Mouse (Mus musculus): ENCODE measurements around the gene Lrrfip2. TPM values are rescaled to one million over a fixed set of nuclear protein-coding genes. Genes with fewer than 3 reads are reported as not detected.

Gene Lrrfip2
- polyA plus RNA-seq, 1 experiment from 2014 or later, result 42.3 TPM

DNA sequence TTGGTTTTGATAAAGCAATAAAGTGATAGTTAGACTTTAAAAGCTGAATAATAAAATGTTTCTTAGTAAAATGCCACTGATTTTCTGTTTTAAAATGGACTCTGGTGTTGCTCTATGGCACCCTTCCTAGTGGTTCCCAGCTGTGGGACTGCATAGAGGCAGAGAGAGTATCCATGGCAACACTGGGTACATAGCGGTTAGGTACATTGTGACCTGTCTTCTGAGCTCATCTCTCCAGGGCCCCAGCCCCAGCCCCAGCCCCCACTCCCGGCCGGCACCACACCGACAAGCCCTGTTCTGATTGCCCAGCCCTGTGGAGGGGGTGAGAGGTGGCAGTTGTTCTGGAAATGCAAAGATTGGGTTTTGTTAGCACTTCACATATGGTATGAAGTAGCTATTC is 67.5 kb downstream of the Lrrfip2 start:
- Histone ChIP-seq H3K4me3 (no peak overlapping the region), H3K4me1 (replicated peaks) (peaks cover 26% of the 10 kb centered on the region), H3K27ac (0 out of 2 replicates have a peak overlapping the region, but pooled peaks have one; percentile 5), H3K27me3 (no peaks in the 10 kb centered on the region), H3K9ac (no peak overlapping the region), H3K36me3 (peaks cover 15% of the 10 kb centered on the region), H3K9me3 (no peaks in the 10 kb centered on the region), H3K4me2 (no peak overlapping the region)
- peak; percentile 69 for ATAC-seq (ENCODE audit: low FRiP score)
- 21% methylated on average over 4 of the region's 4 CpGs for WGBS

GRCm38 (mm10) chr9:111186861-111187260 is 69.5 kb downstream of the Lrrfip2 start:
- H3K4me1 ChIP-seq (replicated peaks), result peaks cover 26% of the 10 kb centered on the region
- 75% methylated on average over 6 of the region's 6 CpGs for WGBS

DNA sequence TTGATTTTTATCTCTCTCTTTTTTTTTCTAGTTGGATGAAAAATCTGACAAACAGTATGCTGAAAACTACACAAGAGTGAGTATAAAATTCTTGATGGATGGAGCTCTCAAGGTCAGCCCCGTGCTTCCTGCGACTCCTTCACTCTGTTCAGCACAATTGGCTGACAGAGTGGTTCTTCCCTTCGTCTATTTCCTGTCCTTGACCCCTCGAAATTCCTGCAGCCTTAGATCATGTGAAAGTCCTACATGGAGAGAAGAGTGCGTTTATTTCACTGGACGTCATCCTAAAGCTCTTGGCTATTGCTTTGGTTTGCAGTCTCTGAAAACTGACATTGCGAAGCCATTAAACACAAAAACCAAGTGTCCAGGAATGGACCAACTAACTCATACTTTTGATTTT is 71.3 kb downstream of the Lrrfip2 start:
- 88% methylated on average over 7 of the region's 7 CpGs for WGBS

More at GRCm38 (mm10) chr9:111186861-111187260, 69.5 kb downstream of the Lrrfip2 start:
- ATAC-seq (ENCODE audit: low FRiP score), result no peak
- Histone ChIP-seq H3K4me3 (no peak overlapping the region), H3K27ac (no peak overlapping the region), H3K9me3 (no peaks in the 10 kb centered on the region), H3K36me3 (peaks cover 23% of the 10 kb centered on the region), H3K4me2 (no peak overlapping the region), H3K9ac (no peak overlapping the region), H3K27me3 (no peaks in the 10 kb centered on the region)

GRCm38 (mm10) chr9:111193211-111193610 is 75.8 kb downstream of the Lrrfip2 start:
- H3K4me3 ChIP-seq, result no peak overlapping the region
- no peak for ATAC-seq (ENCODE audit: low FRiP score)
- H3K27me3 ChIP-seq, result no peaks in the 10 kb centered on the region
- H3K9ac ChIP-seq, result no peak overlapping the region
- H3K36me3 ChIP-seq, result peaks cover 30% of the 10 kb centered on the region
- WGBS, result 97% methylated on average over 2 of the region's 2 CpGs
- no peaks in the 10 kb centered on the region for H3K9me3 ChIP-seq
- no peak overlapping the region for H3K4me2 ChIP-seq
- no peaks in the 10 kb centered on the region for H3K4me1 ChIP-seq (replicated peaks)
- no peak overlapping the region for H3K27ac ChIP-seq

More for the DNA sequence above, 71.3 kb downstream of the Lrrfip2 start:
- H3K27me3 ChIP-seq, result no peaks in the 10 kb centered on the region
- peaks cover 30% of the 10 kb centered on the region for H3K36me3 ChIP-seq
- H3K9ac ChIP-seq, result no peak overlapping the region
- H3K9me3 ChIP-seq, result no peaks in the 10 kb centered on the region
- H3K4me1 ChIP-seq (replicated peaks), result peaks cover 16% of the 10 kb centered on the region
- ATAC-seq (ENCODE audit: low FRiP score), result no peak
- H3K27ac ChIP-seq, result no peak overlapping the region
- H3K4me2 ChIP-seq, result no peak overlapping the region
- no peak overlapping the region for H3K4me3 ChIP-seq

- Histone ChIP-seq H3K4me2 (no peak overlapping the region), H3K9me3 (no peaks in the 10 kb centered on the region), H3K4me3 (no peak overlapping the region), H3K36me3 (peaks cover 21% of the 10 kb centered on the region), H3K9ac (no peak overlapping the region), H3K27ac (no peak overlapping the region), H3K27me3 (no peaks in the 10 kb centered on the region), H3K4me1 (replicated peaks) (no peaks in the 10 kb centered on the region)
- no peak for ATAC-seq (ENCODE audit: low FRiP score)
- 96% methylated on average over 3 of the region's 3 CpGs for WGBS
Observed at GRCm38 (mm10) chr9:111197116-111197515, 79.7 kb downstream of the Lrrfip2 start.

DNA sequence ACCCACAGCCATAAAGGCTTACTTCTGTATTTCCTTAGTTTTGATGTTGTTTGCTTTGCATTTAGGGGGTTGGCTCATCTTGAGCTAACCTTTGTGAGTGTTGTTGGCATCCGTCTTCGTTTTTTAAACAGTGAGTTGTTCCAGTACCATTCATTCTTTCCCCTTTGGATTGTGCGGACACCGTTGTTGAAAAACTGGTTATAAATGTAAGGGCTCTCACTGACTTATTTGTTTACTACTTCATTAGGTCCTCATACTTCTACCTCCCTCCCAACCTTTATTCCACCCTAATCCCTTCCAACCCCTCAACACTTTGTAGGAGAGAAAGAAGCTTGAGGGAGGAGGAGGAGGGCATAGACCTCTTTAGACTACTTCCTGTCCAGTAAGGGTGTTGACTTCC is 80.3 kb downstream of the Lrrfip2 start:
- H3K9ac ChIP-seq, result no peak overlapping the region
- 98% methylated on average over 4 of the region's 4 CpGs for WGBS
- H3K4me2 ChIP-seq, result no peak overlapping the region
- H3K27me3 ChIP-seq, result no peaks in the 10 kb centered on the region
- peaks cover 19% of the 10 kb centered on the region for H3K36me3 ChIP-seq
- H3K4me1 ChIP-seq (replicated peaks), result no peaks in the 10 kb centered on the region
- H3K4me3 ChIP-seq, result no peak overlapping the region
- H3K9me3 ChIP-seq, result no peaks in the 10 kb centered on the region
- no peak for ATAC-seq (ENCODE audit: low FRiP score)
- no peak overlapping the region for H3K27ac ChIP-seq

GRCm38 (mm10) chr9:111198332-111198731 is 80.9 kb downstream of the Lrrfip2 start:
- no peaks in the 10 kb centered on the region for H3K27me3 ChIP-seq
- ATAC-seq (ENCODE audit: low FRiP score), result no peak
- no peak overlapping the region for H3K4me3 ChIP-seq
- no peaks in the 10 kb centered on the region for H3K4me1 ChIP-seq (replicated peaks)
- H3K36me3 ChIP-seq, result peaks cover 19% of the 10 kb centered on the region
- no peak overlapping the region for H3K9ac ChIP-seq
- 90% methylated on average over 1 of the region's 1 CpGs for WGBS
- no peak overlapping the region for H3K4me2 ChIP-seq
- H3K9me3 ChIP-seq, result no peaks in the 10 kb centered on the region
- H3K27ac ChIP-seq, result no peak overlapping the region

- Histone ChIP-seq H3K9me3 (no peaks in the 10 kb centered on the region), H3K9ac (no peak overlapping the region), H3K4me2 (no peak overlapping the region), H3K36me3 (peaks cover 20% of the 10 kb centered on the region), H3K4me3 (no peak overlapping the region), H3K27ac (no peak overlapping the region), H3K27me3 (no peaks in the 10 kb centered on the region), H3K4me1 (replicated peaks) (no peaks in the 10 kb centered on the region)
- no peak for ATAC-seq (ENCODE audit: low FRiP score)
Observed at GRCm38 (mm10) chr9:111200208-111200607, 82.8 kb downstream of the Lrrfip2 start.

DNA sequence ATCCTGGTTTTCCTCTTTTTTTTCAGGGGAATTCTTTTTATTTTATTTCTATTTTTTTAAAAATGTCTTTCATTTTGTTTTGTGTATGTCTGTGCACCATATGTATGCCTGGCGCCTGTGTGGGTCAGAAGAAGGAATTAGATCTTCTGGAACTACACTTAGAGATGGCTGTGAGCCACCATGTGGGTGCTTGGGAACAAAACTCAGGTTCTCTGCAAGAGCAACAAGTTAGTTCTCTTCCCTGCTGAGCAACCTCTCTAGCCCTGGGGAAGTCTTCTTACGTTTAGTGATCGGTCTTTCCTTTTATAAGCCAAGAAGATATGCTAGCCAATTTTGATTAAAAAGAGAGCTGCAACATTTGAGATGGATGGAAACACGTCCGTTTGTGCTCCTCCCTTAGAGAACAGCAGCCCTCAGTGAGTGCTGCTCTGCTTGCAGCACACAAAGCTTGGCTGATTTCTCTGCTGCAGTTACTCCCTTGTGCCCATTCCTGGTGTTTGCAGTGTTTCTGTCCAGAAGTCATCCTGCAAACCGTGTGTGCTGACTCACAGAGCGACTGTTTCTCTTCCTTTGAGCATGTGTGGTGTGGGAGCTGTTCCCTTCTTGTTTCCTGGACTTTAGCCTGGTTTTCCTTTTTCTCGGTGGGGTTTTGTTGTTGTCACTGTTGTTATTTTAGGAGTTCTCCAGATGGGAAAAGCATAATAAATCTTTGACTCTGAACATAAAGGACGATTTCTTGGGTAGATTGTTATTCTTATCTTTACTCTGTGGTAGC is 87.4 kb downstream of the Lrrfip2 start:
- Histone ChIP-seq H3K4me3 (no peak overlapping the region), H3K4me1 (replicated peaks) (no peaks in the 10 kb centered on the region), H3K4me2 (no peak overlapping the region), H3K9me3 (no peaks in the 10 kb centered on the region), H3K36me3 (peaks cover 39% of the 10 kb centered on the region), H3K9ac (no peak overlapping the region), H3K27ac (no peak overlapping the region), H3K27me3 (no peaks in the 10 kb centered on the region)
- ATAC-seq (ENCODE audit: low FRiP score), result no peak
- WGBS, result 82% methylated on average over 9 of the region's 9 CpGs

- ATAC-seq (ENCODE audit: low FRiP score), result no peak
- H3K4me2 ChIP-seq, result no peak overlapping the region
- no peak overlapping the region for H3K4me3 ChIP-seq
- H3K36me3 ChIP-seq, result peaks cover 28% of the 10 kb centered on the region
- WGBS, result 41% methylated on average over 3 of the region's 3 CpGs
- H3K27ac ChIP-seq, result no peak overlapping the region
- no peaks in the 10 kb centered on the region for H3K27me3 ChIP-seq
- no peak overlapping the region for H3K9ac ChIP-seq
- no peaks in the 10 kb centered on the region for H3K4me1 ChIP-seq (replicated peaks)
- no peaks in the 10 kb centered on the region for H3K9me3 ChIP-seq
Observed at GRCm38 (mm10) chr9:111207683-111208082, 90.3 kb downstream of the Lrrfip2 start.

DNA sequence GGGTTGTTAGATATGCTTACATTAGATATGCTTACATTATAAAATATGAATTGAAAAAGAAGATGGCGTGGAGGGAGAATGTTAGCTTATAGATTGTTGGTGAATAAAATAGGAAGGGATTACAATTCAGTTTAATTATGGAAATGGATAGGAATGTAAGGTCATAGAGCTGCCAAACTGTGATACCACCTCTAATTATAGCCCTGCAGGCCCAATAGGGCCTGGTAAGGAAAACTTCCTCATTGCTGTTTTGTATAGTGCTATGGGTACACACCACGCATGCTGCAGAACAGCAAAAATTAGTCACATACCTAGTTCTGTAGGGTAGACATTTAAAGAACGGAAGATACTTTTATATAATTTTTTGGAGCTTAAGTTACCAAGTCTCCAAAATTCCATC is 90.8 kb downstream of the Lrrfip2 start:
- Histone ChIP-seq H3K4me3 (no peak overlapping the region), H3K4me2 (no peak overlapping the region), H3K36me3 (peaks cover 28% of the 10 kb centered on the region), H3K27ac (no peak overlapping the region), H3K9me3 (no peaks in the 10 kb centered on the region), H3K27me3 (no peaks in the 10 kb centered on the region), H3K9ac (no peak overlapping the region), H3K4me1 (replicated peaks) (no peaks in the 10 kb centered on the region)
- ATAC-seq (ENCODE audit: low FRiP score), result no peak
- WGBS, result 98% methylated on average over 3 of the region's 3 CpGs

GRCm38 (mm10) chr9:111209158-111209699 is 91.8 kb downstream of the Lrrfip2 start:
- Histone ChIP-seq H3K9me3 (no peaks in the 10 kb centered on the region), H3K36me3 (peaks cover 37% of the 10 kb centered on the region), H3K4me3 (no peak overlapping the region), H3K27ac (no peak overlapping the region), H3K9ac (no peak overlapping the region), H3K27me3 (no peaks in the 10 kb centered on the region), H3K4me1 (replicated peaks) (no peaks in the 10 kb centered on the region), H3K4me2 (no peak overlapping the region)
- WGBS, result 95% methylated on average over 7 of the region's 7 CpGs
- ATAC-seq (ENCODE audit: low FRiP score), result no peak

DNA sequence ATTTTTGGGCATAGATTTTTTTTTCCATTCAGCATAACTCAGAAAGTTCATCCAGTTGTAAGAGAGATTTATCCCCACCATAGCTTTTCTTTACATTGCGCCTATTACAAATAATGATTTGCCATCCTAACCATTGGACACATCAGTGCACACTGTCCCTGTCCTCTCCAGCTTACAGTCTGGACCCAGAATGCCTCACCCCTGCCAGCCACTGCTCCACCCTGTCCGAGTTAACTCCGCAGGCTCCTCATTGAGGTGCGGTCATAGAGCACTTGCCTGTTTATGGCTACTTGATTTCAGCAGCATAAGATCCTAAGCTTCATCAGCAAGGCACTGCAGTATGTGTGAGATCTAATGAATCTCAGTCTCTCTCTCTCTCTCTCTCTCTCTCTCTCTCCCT is 93.0 kb downstream of the Lrrfip2 start:
- H3K4me3 ChIP-seq, result no peak overlapping the region
- WGBS, result 92% methylated on average over 4 of the region's 4 CpGs
- H3K9me3 ChIP-seq, result no peaks in the 10 kb centered on the region
- H3K4me2 ChIP-seq, result no peak overlapping the region
- H3K27ac ChIP-seq, result no peak overlapping the region
- H3K27me3 ChIP-seq, result no peaks in the 10 kb centered on the region
- peaks cover 42% of the 10 kb centered on the region for H3K36me3 ChIP-seq
- no peaks in the 10 kb centered on the region for H3K4me1 ChIP-seq (replicated peaks)
- no peak for ATAC-seq (ENCODE audit: low FRiP score)
- H3K9ac ChIP-seq, result no peak overlapping the region
